Comparison of ENCODE assay signal across 9 mouse cellular contexts in genomic region chr6:99610454-99611427, GRCm38 (mm10). TPM values are rescaled to one million over a fixed set of nuclear protein-coding genes. Genes with fewer than 3 reads are reported as not detected.
A peak's percentile ranks its signal among the peaks of the same experiment; 100 is the strongest.
DNase-seq lines count a peak whose midpoint lies in the region; ATAC-seq and TF ChIP-seq lines count a peak whose summit lies in the region.
"Had no signal": no experiment of that assay in that cellular context is flagged by ENCODE, and none has a peak within 500 bp of the region (broad histone marks: within the 10 kb centered on the region; RNA-seq: fewer than 3 reads in every experiment).

No protein-coding gene starts in this region.

- H3K27me3 ChIP-seq in spleen, adult 2 months (ENCODE audit: control insufficient read depth, insufficient read depth, low read length) = no peaks in the 10 kb centered on the region
- no peaks in the 10 kb centered on the region for H3K27me3 ChIP-seq in lung, embryonic 15.5 days

- peak overlapping the region; percentile 19; the same call in 1 of the 2 replicates for H3K4me2 ChIP-seq in lung, embryonic 15.5 days

- H3K27ac ChIP-seq in spleen, adult 2 months (ENCODE audit: insufficient read depth, low read length) = no peak overlapping the region
- H3K27ac ChIP-seq in lung, embryonic 15.5 days = peak overlapping the region; percentile 17; the same call in 1 of the 2 replicates

- ATAC-seq in granulocyte monocyte progenitor cell, adult 5-6 weeks (replicated peaks; ENCODE audit: poor library complexity, severe bottlenecking) = peak; percentile 79
- ATAC-seq in lung, embryonic 15.5 days (ENCODE audit: borderline replicate concordance, extremely low read depth, low FRiP score, low TSS enrichment) = peak; percentile 32; the same call in 1 of the 2 replicates
- ATAC-seq in CD4-positive, CD25-positive, alpha-beta regulatory T cell, adult 4 months = no peak

- H3K36me3 ChIP-seq in spleen, adult 2 months (ENCODE audit: control insufficient read depth, insufficient read depth, low read length) = no peaks in the 10 kb centered on the region
- H3K36me3 ChIP-seq in lung, embryonic 15.5 days = no peaks in the 10 kb centered on the region

- no peaks in the 10 kb centered on the region for H3K9me3 ChIP-seq in lung, embryonic 15.5 days

- 0 out of 2 replicates have a peak overlapping the region, but pooled peaks have one; percentile 1 for H3K4me3 ChIP-seq in spleen, adult 2 months (ENCODE audit: extremely low read depth, insufficient read depth, insufficient read length)
- H3K4me3 ChIP-seq in lung, embryonic 15.5 days = no peak overlapping the region

- 12% methylated on average over 14 of the region's 14 CpGs for WGBS in spleen, adult 2 months
- 23% methylated on average over 14 of the region's 14 CpGs for WGBS in lung, embryonic 15.5 days

- peaks cover 5% of the 10 kb centered on the region; the same call in 1 of the 2 replicates for H3K4me1 ChIP-seq in spleen, adult 2 months (ENCODE audit: control insufficient read depth, insufficient read depth, insufficient read length)
- peaks cover 22% of the 10 kb centered on the region for H3K4me1 ChIP-seq in lung, embryonic 15.5 days

- peak in 1 of 2 experiments; percentile 22 for DNase-seq in spleen, adult 2 months (ENCODE audit: low read depth in 1 of 2, low spot score in 2 of 2)
- DNase-seq in spleen, adult 12 weeks (ENCODE audit: low spot score) = no peak
- peak; percentile 40 for DNase-seq in thymus, postnatal 25 days
- DNase-seq in frontal cortex, postnatal 10 days (ENCODE audit: low spot score in 2 of 2) = no peak
- no peak for DNase-seq in adipocyte (ENCODE audit: low spot score)
- DNase-seq: right cerebral cortex, postnatal 14 days had no signal

- no peak for TF ChIP-seq CTCF in spleen, adult 2 months (IDR thresholded peaks at IDR 0.05; ENCODE audit: extremely low read depth, insufficient read depth, insufficient read length, insufficient replicate concordance)

- TF ChIP-seq POLR2A in spleen, adult 2 months (IDR thresholded peaks at IDR 0.05; ENCODE audit: low read depth, low read length) = no peak

- no peak overlapping the region for H3K9ac ChIP-seq in lung, embryonic 15.5 days

RNA-seq across cellular contexts. Expression of gene Eif4e3, which starts 55.8 kb away (rescaled TPM):
- 3.9 and 4.6 TPM in 2 replicates for polyA plus RNA-seq in spleen, adult 2 months (2012; rRNA removed)
- 23.2 and 33.9 TPM in 2 replicates for total RNA-seq in granulocyte monocyte progenitor cell, adult 5-6 weeks (2014; fragmentation: Nextera tagmentation)
- 24.1 and 26.8 TPM in 2 replicates for total RNA-seq in granulocyte monocyte progenitor cell, adult 5-6 weeks (2017)
- 26.6 and 27.6 TPM in 2 replicates for polyA plus RNA-seq in lung, embryonic 15.5 days (2015; fragmentation: Nextera tagmentation; extraction: Ambion mirVana)
- 10 to 100 TPM; 27.0 TPM for polyA plus RNA-seq in CD4-positive, CD25-positive, alpha-beta regulatory T cell, adult 4 months (2017; shearing (Covaris generic))

RNA-seq across cellular contexts. Expression of gene Gm20696, which starts 55.9 kb away (rescaled TPM):
- 0.93 and 1.7 TPM in 2 replicates for polyA plus RNA-seq in spleen, adult 2 months (2012; rRNA removed)
- total RNA-seq in granulocyte monocyte progenitor cell, adult 5-6 weeks (2014; fragmentation: Nextera tagmentation) = 28.1 and 28.6 TPM in 2 replicates
- 5.2 and 7.3 TPM in 2 replicates for total RNA-seq in granulocyte monocyte progenitor cell, adult 5-6 weeks (2017)
- 3.5 and 3.8 TPM in 2 replicates for polyA plus RNA-seq in lung, embryonic 15.5 days (2015; fragmentation: Nextera tagmentation; extraction: Ambion mirVana)
- 10 to 100 TPM; 19.5 to 26.0 TPM for polyA plus RNA-seq in CD4-positive, CD25-positive, alpha-beta regulatory T cell, adult 4 months (2017; shearing (Covaris generic))
